Mouse (Mus musculus) cerebellum, postnatal 10 days (tissue): ENCODE results near the gene 4930579F01Rik.
"Not testable (repeated sequence)": the region's sequence is repeated elsewhere in the genome, so short reads cannot be mapped to it uniquely, and the experiment has no call there.

ENCODE experiments used
- DNase-seq, 2 experiments: peaks; one replicate each; pipeline ENCODE4 v3.0.0; 2021; ENCODE audit warnings: mixed read lengths in 2 of 2

The 4930579F01Rik gene

GRCm38 (mm10) chr3:138144060-138144641 lies 49.5 kb downstream of the 4930579F01Rik start:
- DNase-seq, result no peak

GRCm38 (mm10) chr3:138143315-138144059 lies 50.1 kb downstream of the 4930579F01Rik start, which contains the start of gene Trmt10a:
Trmt10a (plus strand) TSS chr3:138143448.
- peak; percentile 100 for DNase-seq

GRCm38 (mm10) chr3:138142733-138143314 lies 50.8 kb downstream of the 4930579F01Rik start:
- DNase-seq, result no peak

- peak; percentile 20 to 35 for DNase-seq
These were observed 51.4 kb downstream of the 4930579F01Rik start for GRCm38 (mm10) chr3:138142052-138142732.

- no peak for DNase-seq
These were observed 54.0 kb downstream of the 4930579F01Rik start for GRCm38 (mm10) chr3:138139663-138140062.

GRCm38 (mm10) chr3:138138146-138138545 lies 55.5 kb downstream of the 4930579F01Rik start:
- DNase-seq, result not testable (repeated sequence)

- DNase-seq, result no peak
These were observed 59.1 kb downstream of the 4930579F01Rik start for GRCm38 (mm10) chr3:138134528-138134927.

GRCm38 (mm10) chr3:138133916-138134315 lies 59.7 kb downstream of the 4930579F01Rik start:
- DNase-seq, result no peak

- DNase-seq, result no peak
These were observed 60.2 kb downstream of the 4930579F01Rik start for GRCm38 (mm10) chr3:138133463-138133862.

- DNase-seq, result no peak
These were observed 62.5 kb downstream of the 4930579F01Rik start for GRCm38 (mm10) chr3:138131168-138131567.

GRCm38 (mm10) chr3:138130692-138131091 lies 62.9 kb downstream of the 4930579F01Rik start:
- no peak for DNase-seq

GRCm38 (mm10) chr3:138129110-138129509 lies 64.5 kb downstream of the 4930579F01Rik start:
- DNase-seq, result no peak

- DNase-seq, result no peak
These were observed 69.8 kb downstream of the 4930579F01Rik start for GRCm38 (mm10) chr3:138123842-138124241.

- DNase-seq, result no peak
These were observed 72.2 kb downstream of the 4930579F01Rik start for GRCm38 (mm10) chr3:138121461-138121860.

- DNase-seq, result no peak
These were observed 74.0 kb downstream of the 4930579F01Rik start for GRCm38 (mm10) chr3:138119444-138120105.

- DNase-seq, result no peak
These were observed 74.8 kb downstream of the 4930579F01Rik start for GRCm38 (mm10) chr3:138118831-138119230.

- no peak for DNase-seq
These were observed 75.2 kb downstream of the 4930579F01Rik start for GRCm38 (mm10) chr3:138118392-138118791.

- no peak for DNase-seq
These were observed 76.8 kb downstream of the 4930579F01Rik start for GRCm38 (mm10) chr3:138116871-138117270.

GRCm38 (mm10) chr3:138114106-138114505 lies 79.5 kb downstream of the 4930579F01Rik start:
- no peak for DNase-seq
